Mouse (Mus musculus) heart, embryonic 15.5 days (tissue): ENCODE data around the gene Zdhhc12. TPM values are rescaled to one million over a fixed set of nuclear protein-coding genes. Genes with fewer than 3 reads are reported as not detected.

Experiments used
- ATAC-seq: fragments of 200-750 bp; cut with Nextera tagmentation; replicated peaks from 2 replicates; pipeline ENCODE4 v1.8.0; 2017; ENCODE audit warnings: low read depth, moderate TSS enrichment; ENCODE audit not compliant: insufficient number of reproducible peaks, insufficient read depth, low FRiP score
- H3K27ac ChIP-seq: fragments of 300-500 bp; sonication (generic); 2 replicates; pipeline ENCODE4 v1.5.1; 2015; ENCODE audit warnings: mild to moderate bottlenecking, inconsistent platforms
- H3K27me3 ChIP-seq: fragments of 300-500 bp; sonication (generic); 2 replicates; pipeline ENCODE4 v1.6.1; 2015; ENCODE audit warnings: inconsistent platforms
- H3K36me3 ChIP-seq: fragments of 300-500 bp; sonication (generic); 2 replicates; pipeline ENCODE4 v1.6.1; 2015; ENCODE audit warnings: mild to moderate bottlenecking, inconsistent platforms
- H3K4me1 ChIP-seq: fragments of 300-500 bp; sonication (generic); replicated peaks from 2 replicates; pipeline ENCODE4 v1.6.1; 2015; ENCODE audit warnings: inconsistent platforms
- H3K4me2 ChIP-seq: fragments of 300-500 bp; sonication (generic); 2 replicates; pipeline ENCODE4 v1.6.1; 2015; ENCODE audit warnings: inconsistent platforms, mild to moderate bottlenecking, moderate library complexity
- H3K4me3 ChIP-seq: fragments of 300-500 bp; sonication (generic); 2 replicates; pipeline ENCODE4 v1.5.1; 2015; ENCODE audit warnings: mild to moderate bottlenecking, inconsistent platforms
- H3K9ac ChIP-seq: fragments of 300-500 bp; sonication (generic); 2 replicates; pipeline ENCODE4 v1.6.1; 2015; ENCODE audit warnings: mild to moderate bottlenecking, inconsistent platforms
- H3K9me3 ChIP-seq: fragments of 300-500 bp; sonication (generic); replicated peaks from 2 replicates; pipeline ENCODE4 v1.6.1; 2016; ENCODE audit warnings: inconsistent platforms
- WGBS: fragments of 180-500 bp; shearing (Covaris S2); methylation state at CpG from one replicate; pipeline ENCODE4 v1.1.7; 2015; ENCODE audit warnings: mixed read lengths; 5-methylcytosine and 5-hydroxymethylcytosine counted together
- polyA plus RNA-seq: library from polyadenylated mRNA; unstranded; fragments of >200 nt; fragmentation: Nextera tagmentation; extraction: Ambion mirVana; gene quantifications from 2 replicates; pipeline ENCODE4 v1.2.1, GENCODE M21; 2015

The Zdhhc12 gene
- polyA plus RNA-seq, 1 experiment from 2014 or later = 25.8 TPM

GRCm38 (mm10) chr2:30124472-30125274 is 31.2 kb upstream of the Zdhhc12 start, which contains the start of gene Zer1:
TSS of gene Zer1 (minus strand) at chr2:30124585.
- no peaks in the 10 kb centered on the region for H3K27me3 ChIP-seq
- peak within 1 kb of the TSS; percentile 95 for H3K9ac ChIP-seq
- peak; percentile 96 for ATAC-seq
- H3K4me2 ChIP-seq = peak within 1 kb of the TSS; percentile 87
- H3K27ac ChIP-seq = peak within 1 kb of the TSS; percentile 90
- peaks cover 16% of the 10 kb centered on the region for H3K4me1 ChIP-seq
- 9% methylated on average over 31 of the region's 31 CpGs for WGBS
- H3K9me3 ChIP-seq = no peaks in the 10 kb centered on the region
- peak within 1 kb of the TSS; percentile 93 for H3K4me3 ChIP-seq
- H3K36me3 ChIP-seq = no peaks in the 10 kb centered on the region

GRCm38 (mm10) chr2:30123729-30124471 is 30.5 kb upstream of the Zdhhc12 start:
- Histone ChIP-seq H3K4me1 (peaks cover 16% of the 10 kb centered on the region), H3K27me3 (no peaks in the 10 kb centered on the region), H3K36me3 (no peaks in the 10 kb centered on the region), H3K4me2 (peak overlapping the region; percentile 87), H3K27ac (peak overlapping the region; percentile 90), H3K9me3 (no peaks in the 10 kb centered on the region), H3K9ac (peak overlapping the region; percentile 95), H3K4me3 (peak overlapping the region; percentile 93)
- WGBS = under 1% methylated on average over 44 of the region's 44 CpGs
- ATAC-seq = peak; percentile 58

GRCm38 (mm10) chr2:30122766-30123165 is 29.3 kb upstream of the Zdhhc12 start:
- Histone ChIP-seq H3K4me1 (peaks cover 16% of the 10 kb centered on the region), H3K36me3 (no peaks in the 10 kb centered on the region), H3K9me3 (no peaks in the 10 kb centered on the region), H3K4me2 (no peak overlapping the region; the same call in 1 of the 2 replicates), H3K4me3 (no peak overlapping the region), H3K27me3 (no peaks in the 10 kb centered on the region), H3K27ac (no peak overlapping the region), H3K9ac (no peak overlapping the region)
- ATAC-seq = no peak
- 79% methylated on average over 5 of the region's 5 CpGs for WGBS

GRCm38 (mm10) chr2:30120269-30120668 is 26.8 kb upstream of the Zdhhc12 start:
- Histone ChIP-seq H3K4me3 (no peak overlapping the region), H3K9me3 (no peaks in the 10 kb centered on the region), H3K36me3 (no peaks in the 10 kb centered on the region), H3K4me1 (peaks cover 16% of the 10 kb centered on the region), H3K9ac (no peak overlapping the region), H3K4me2 (no peak overlapping the region), H3K27ac (no peak overlapping the region), H3K27me3 (no peaks in the 10 kb centered on the region)
- WGBS = 81% methylated on average over 4 of the region's 4 CpGs
- no peak for ATAC-seq

GRCm38 (mm10) chr2:30119641-30120051 is 26.2 kb upstream of the Zdhhc12 start:
- Histone ChIP-seq H3K36me3 (no peaks in the 10 kb centered on the region), H3K9ac (no peak overlapping the region), H3K9me3 (no peaks in the 10 kb centered on the region), H3K27ac (no peak overlapping the region), H3K4me3 (no peak overlapping the region), H3K4me1 (peaks cover 10% of the 10 kb centered on the region), H3K4me2 (no peak overlapping the region), H3K27me3 (no peaks in the 10 kb centered on the region)
- no peak for ATAC-seq
- 47% methylated on average over 6 of the region's 6 CpGs for WGBS

GRCm38 (mm10) chr2:30112564-30112963 is 19.1 kb upstream of the Zdhhc12 start:
- Histone ChIP-seq H3K36me3 (peaks cover 42% of the 10 kb centered on the region), H3K27ac (no peak overlapping the region), H3K27me3 (no peaks in the 10 kb centered on the region), H3K9me3 (no peaks in the 10 kb centered on the region), H3K4me1 (0 out of 2 replicates have a peak, but pooled peaks cover 4% of the 10 kb centered on the region), H3K9ac (no peak overlapping the region), H3K4me2 (no peak overlapping the region), H3K4me3 (no peak overlapping the region)
- 80% methylated on average over 5 of the region's 5 CpGs for WGBS
- 0 out of 2 replicates have a peak, but pooled peaks have one; percentile 26 for ATAC-seq

GRCm38 (mm10) chr2:30111500-30111899 is 18.1 kb upstream of the Zdhhc12 start:
- Histone ChIP-seq H3K27ac (no peak overlapping the region), H3K9ac (no peak overlapping the region), H3K27me3 (no peaks in the 10 kb centered on the region), H3K4me1 (0 out of 2 replicates have a peak, but pooled peaks cover 4% of the 10 kb centered on the region), H3K4me2 (no peak overlapping the region), H3K9me3 (no peaks in the 10 kb centered on the region), H3K36me3 (peaks cover 48% of the 10 kb centered on the region), H3K4me3 (no peak overlapping the region)
- no peak for ATAC-seq
- 89% methylated on average over 2 of the region's 2 CpGs for WGBS

- H3K27me3 ChIP-seq = no peaks in the 10 kb centered on the region
- peaks cover 67% of the 10 kb centered on the region for H3K36me3 ChIP-seq
- H3K27ac ChIP-seq = no peak overlapping the region
- no peak overlapping the region for H3K4me3 ChIP-seq
- WGBS = 75% methylated on average over 4 of the region's 4 CpGs
- 0 out of 2 replicates have a peak, but pooled peaks cover 4% of the 10 kb centered on the region for H3K4me1 ChIP-seq
- H3K4me2 ChIP-seq = no peak overlapping the region
- ATAC-seq = no peak
- H3K9ac ChIP-seq = no peak overlapping the region
- H3K9me3 ChIP-seq = no peaks in the 10 kb centered on the region
Measured at GRCm38 (mm10) chr2:30108260-30108659, 14.8 kb upstream of the Zdhhc12 start.

- peaks cover 69% of the 10 kb centered on the region for H3K36me3 ChIP-seq
- WGBS = 90% methylated on average over 5 of the region's 5 CpGs
- no peak overlapping the region for H3K4me2 ChIP-seq
- no peak overlapping the region for H3K4me3 ChIP-seq
- no peak for ATAC-seq
- H3K4me1 ChIP-seq = 0 out of 2 replicates have a peak, but pooled peaks cover 4% of the 10 kb centered on the region
- no peaks in the 10 kb centered on the region for H3K27me3 ChIP-seq
- no peak overlapping the region for H3K9ac ChIP-seq
- no peaks in the 10 kb centered on the region for H3K9me3 ChIP-seq
- no peak overlapping the region for H3K27ac ChIP-seq
Measured at GRCm38 (mm10) chr2:30107646-30108045, 14.2 kb upstream of the Zdhhc12 start.

- H3K36me3 ChIP-seq = peaks cover 74% of the 10 kb centered on the region
- no peak overlapping the region for H3K4me3 ChIP-seq
Measured at GRCm38 (mm10) chr2:30106364-30106763, 12.9 kb upstream of the Zdhhc12 start.

GRCm38 (mm10) chr2:30100214-30100613 is 6.8 kb upstream of the Zdhhc12 start:
- Histone ChIP-seq H3K9ac (no peak overlapping the region), H3K27ac (no peak overlapping the region), H3K4me2 (no peak overlapping the region), H3K4me1 (no peaks in the 10 kb centered on the region), H3K9me3 (no peaks in the 10 kb centered on the region), H3K27me3 (no peaks in the 10 kb centered on the region), H3K4me3 (no peak overlapping the region), H3K36me3 (peaks cover 52% of the 10 kb centered on the region)
- ATAC-seq = no peak
- 66% methylated on average over 4 of the region's 4 CpGs for WGBS

More at GRCm38 (mm10) chr2:30106364-30106763, 12.9 kb upstream of the Zdhhc12 start:
- Histone ChIP-seq H3K4me2 (no peak overlapping the region), H3K9ac (no peak overlapping the region), H3K9me3 (no peaks in the 10 kb centered on the region), H3K4me1 (0 out of 2 replicates have a peak, but pooled peaks cover 4% of the 10 kb centered on the region), H3K27ac (no peak overlapping the region), H3K27me3 (no peaks in the 10 kb centered on the region)
- no peak for ATAC-seq
